Mouse (Mus musculus) retina, embryonic 14.5 days (tissue): Measurements from ENCODE around the gene Lrmda.

Experiments
- DNase-seq: peaks from one replicate; pipeline ENCODE4 v3.0.0-alpha.2; 2015; ENCODE audit warnings: low spot score

The Lrmda gene

GRCm38 (mm10) chr14:22326218-22326964, 306.9 kb downstream of the Lrmda start:
- no peak for DNase-seq

- DNase-seq, result no peak
Observed at GRCm38 (mm10) chr14:22329191-22329590, 309.7 kb downstream of the Lrmda start.

- DNase-seq, result no peak
Observed at GRCm38 (mm10) chr14:22335101-22335820, 315.7 kb downstream of the Lrmda start.

- no peak for DNase-seq
Observed at GRCm38 (mm10) chr14:22339176-22339575, 319.7 kb downstream of the Lrmda start.

GRCm38 (mm10) chr14:22343357-22343756, 323.8 kb downstream of the Lrmda start:
- DNase-seq, result no peak

GRCm38 (mm10) chr14:22345248-22345647, 325.7 kb downstream of the Lrmda start:
- DNase-seq, result no peak

- DNase-seq, result no peak
Observed at GRCm38 (mm10) chr14:22353626-22354025, 334.1 kb downstream of the Lrmda start.

GRCm38 (mm10) chr14:22354769-22355574, 335.5 kb downstream of the Lrmda start:
- DNase-seq, result no peak

- DNase-seq, result peak; percentile 58
Observed at GRCm38 (mm10) chr14:22357991-22358503, 338.5 kb downstream of the Lrmda start.

GRCm38 (mm10) chr14:22364010-22364748, 344.7 kb downstream of the Lrmda start:
- no peak for DNase-seq

- no peak for DNase-seq
Observed at GRCm38 (mm10) chr14:22364771-22365355, 345.4 kb downstream of the Lrmda start.

GRCm38 (mm10) chr14:22367615-22368014, 348.1 kb downstream of the Lrmda start:
- DNase-seq, result no peak

GRCm38 (mm10) chr14:22371136-22371535, 351.6 kb downstream of the Lrmda start:
- no peak for DNase-seq

- no peak for DNase-seq
Observed at GRCm38 (mm10) chr14:22372666-22373360, 353.3 kb downstream of the Lrmda start.

- no peak for DNase-seq
Observed at GRCm38 (mm10) chr14:22373361-22373745, 353.8 kb downstream of the Lrmda start.

GRCm38 (mm10) chr14:22377148-22377547, 357.6 kb downstream of the Lrmda start:
- no peak for DNase-seq

- DNase-seq, result no peak
Observed at GRCm38 (mm10) chr14:22382101-22382500, 362.6 kb downstream of the Lrmda start.

GRCm38 (mm10) chr14:22393616-22394015, 374.1 kb downstream of the Lrmda start:
- DNase-seq, result no peak

- no peak for DNase-seq
Observed at GRCm38 (mm10) chr14:22402411-22402810, 382.9 kb downstream of the Lrmda start.

GRCm38 (mm10) chr14:22406623-22407022, 387.1 kb downstream of the Lrmda start:
- no peak for DNase-seq

- DNase-seq, result no peak
Observed at GRCm38 (mm10) chr14:22410826-22411225, 391.3 kb downstream of the Lrmda start.
